In genomic region chr13:91460621-91461284, GRCm38 (mm10) we compare ENCODE assay signal across 8 mouse cellular contexts. TPM values are rescaled to one million over a fixed set of nuclear protein-coding genes. Genes with fewer than 3 reads are reported as not detected.
DNase-seq lines count a peak whose midpoint lies in the region; ATAC-seq lines count a peak whose summit lies in the region.

No protein-coding gene starts in this region.

- no peaks in the 10 kb centered on the region for H3K9me3 ChIP-seq in hindbrain, embryonic 16.5 days (ENCODE audit: control insufficient read depth, low read length)

- H3K4me2 ChIP-seq in hindbrain, embryonic 16.5 days (ENCODE audit: low read length) = peak overlapping the region; percentile 85

- peak overlapping the region; percentile 88 for H3K9ac ChIP-seq in hindbrain, embryonic 16.5 days (ENCODE audit: low read depth, low read length)

- H3K27ac ChIP-seq in hindbrain, embryonic 16.5 days (ENCODE audit: low read depth, low read length) = peak overlapping the region; percentile 97
- H3K27ac ChIP-seq in macrophage = peak overlapping the region; percentile 68; the same call in 1 of the 2 replicates

- peaks cover 16% of the 10 kb centered on the region for H3K4me1 ChIP-seq in hindbrain, embryonic 16.5 days (ENCODE audit: control insufficient read depth, insufficient read depth, low read depth, low read length)

- H3K27me3 ChIP-seq in hindbrain, embryonic 16.5 days (replicated peaks; ENCODE audit: control insufficient read depth, insufficient read depth, low read length) = no peaks in the 10 kb centered on the region

- peak overlapping the region; percentile 96 for H3K4me3 ChIP-seq in hindbrain, embryonic 16.5 days (ENCODE audit: low read length)
- H3K4me3 ChIP-seq in macrophage (ENCODE audit: inconsistent target) = peak overlapping the region; percentile 31; the same call in 1 of the 2 replicates

- DNase-seq in WW6 (ENCODE audit: low read depth, low spot score) = peak; percentile 89
- DNase-seq in cerebellum, postnatal 4 days (ENCODE audit: low spot score in 2 of 2) = peak; percentile 100
- DNase-seq in gastrocnemius, adult 18-20 months (ENCODE audit: low spot score) = peak; percentile 99
- DNase-seq in left cerebral cortex, adult 18-20 months (ENCODE audit: low spot score in 2 of 2) = peak; percentile 99
- peak; percentile 99 for DNase-seq in right cerebral cortex, adult 18-20 months
- peak; percentile 99 for DNase-seq in urinary bladder, postnatal 10 days (ENCODE audit: low spot score)

- no peaks in the 10 kb centered on the region for H3K79me2 ChIP-seq in macrophage (ENCODE audit: inconsistent target)

- under 1% methylated on average over 53 of the region's 70 CpGs for WGBS in hindbrain, embryonic 16.5 days
- WGBS in macrophage (ENCODE audit: missing documents) = under 1% methylated on average over 31 of the region's 70 CpGs

- H3K36me3 ChIP-seq in hindbrain, embryonic 16.5 days (ENCODE audit: control insufficient read depth, insufficient read depth, low read length) = no peaks in the 10 kb centered on the region
- H3K36me3 ChIP-seq in macrophage (ENCODE audit: inconsistent target) = no peaks in the 10 kb centered on the region

- ATAC-seq in hindbrain, embryonic 16.5 days = peak; percentile 99

RNA-seq across cellular contexts. Expression of gene Ssbp2, which starts 0.7 kb away (rescaled TPM):
- 10 to 100 TPM; 21.3 to 23.4 TPM for total RNA-seq in gastrocnemius, adult 18-20 months (2021)
- polyA plus RNA-seq in hindbrain, embryonic 16.5 days (2015; fragmentation: Nextera tagmentation; extraction: Ambion mirVana) = 197 and 209 TPM in 2 replicates
- 100 to 1,000 TPM; 147 to 148 TPM for total RNA-seq in left cerebral cortex, adult 18-20 months (2021)
- 10 to 100 TPM in 13 of 26 experiments, 1 to 10 TPM in 12, under 1 TPM in 1; 0.68 to 17.5 (median 10.0) TPM for total RNA-seq in macrophage (2018; cell fraction: chromatin; rRNA removed)
- 1 to 10 TPM; 1.9 to 4.4 (median 3.0) TPM for total RNA-seq in macrophage (2018; cell fraction: cytosol; rRNA removed)
- 10 to 100 TPM in 6 of 26 experiments, 1 to 10 TPM in 20; 1.4 to 12.1 (median 5.2) TPM for total RNA-seq in macrophage (2018; cell fraction: nucleus; rRNA removed)
- polyA plus RNA-seq in macrophage (2018) = 1.8 to 4.6 TPM (median 4.4 TPM) in 3 replicates

Comparison
In these comparisons a context has a peak if more than half of its experiments do, and no peak if none do; other contexts are left out.
1. Peak in every context shown above with its lines: DNase-seq, ATAC-seq, H3K4me3 ChIP-seq and H3K27ac ChIP-seq.
2. RNA of gene Ssbp2, which starts 0.7 kb away (total RNA-seq): 147 to 148 TPM in left cerebral cortex, adult 18-20 months; 21.3 to 23.4 TPM in gastrocnemius, adult 18-20 months; every median in the first group is over 4 times any median in the second.